14 mouse cellular contexts compared by ENCODE assay signal in genomic region chr13:19700733-19701442, GRCm38 (mm10). TPM values are rescaled to one million over a fixed set of nuclear protein-coding genes. Genes with fewer than 3 reads are reported as not detected.
A peak's percentile ranks its signal among the peaks of the same experiment; 100 is the strongest.
DNase-seq lines count a peak whose midpoint lies in the region; ATAC-seq and TF ChIP-seq lines count a peak whose summit lies in the region.
"Had no signal": no experiment of that assay in that cellular context is flagged by ENCODE, and none has a peak within 500 bp of the region (broad histone marks: within the 10 kb centered on the region; RNA-seq: fewer than 3 reads in every experiment).

No protein-coding gene starts in this region.

- H3K36me3 ChIP-seq in forebrain, embryonic 15.5 days = no peaks in the 10 kb centered on the region
- H3K36me3 ChIP-seq in forebrain, embryonic 12.5 days (replicated peaks) = no peaks in the 10 kb centered on the region
- H3K36me3 ChIP-seq: intestine, embryonic 15.5 days; limb, embryonic 15.5 days; midbrain, embryonic 12.5 days had no signal

- peaks cover 5% of the 10 kb centered on the region; the same call in 1 of the 2 replicates for H3K4me1 ChIP-seq in forebrain, embryonic 15.5 days
- H3K4me1 ChIP-seq in forebrain, embryonic 12.5 days = no peaks in the 10 kb centered on the region
- H3K4me1 ChIP-seq: intestine, embryonic 15.5 days; limb, embryonic 15.5 days; midbrain, embryonic 12.5 days had no signal

- no peak overlapping the region for H3K9ac ChIP-seq in forebrain, embryonic 15.5 days (replicated peaks)
- no peak overlapping the region for H3K9ac ChIP-seq in forebrain, embryonic 12.5 days
- H3K9ac ChIP-seq: intestine, embryonic 15.5 days; limb, embryonic 15.5 days; midbrain, embryonic 12.5 days had no signal

- no peak for DNase-seq in left cerebral cortex, adult 2 months (ENCODE audit: extremely low spot score in 1 of 2, low spot score in 2 of 2)
- DNase-seq in left cerebral cortex, postnatal 14 days (ENCODE audit: low spot score in 2 of 2) = no peak
- DNase-seq in NIH3T3 (ENCODE audit: low read depth) = peak; percentile 2
- DNase-seq in frontal cortex, postnatal 25 days (ENCODE audit: low spot score in 2 of 2) = no peak
- DNase-seq: thymus, adult 2 months had no signal

- H3K4me2 ChIP-seq in forebrain, embryonic 15.5 days (replicated peaks) = peak overlapping the region; percentile 36
- H3K4me2 ChIP-seq in forebrain, embryonic 12.5 days = no peak overlapping the region
- H3K4me2 ChIP-seq: intestine, embryonic 15.5 days; limb, embryonic 15.5 days; midbrain, embryonic 12.5 days had no signal

- peaks cover 2% of the 10 kb centered on the region; the same call in 1 of the 2 replicates for H3K27me3 ChIP-seq in forebrain, embryonic 15.5 days
- H3K27me3 ChIP-seq in forebrain, embryonic 12.5 days = peaks cover 6% of the 10 kb centered on the region; the same call in 1 of the 2 replicates
- H3K27me3 ChIP-seq: intestine, embryonic 15.5 days had no signal

- WGBS in forebrain, embryonic 15.5 days = 86% methylated on average over 4 of the region's 4 CpGs
- WGBS in forebrain, embryonic 12.5 days = 91% methylated on average over 4 of the region's 4 CpGs

- ATAC-seq in forebrain, embryonic 15.5 days (replicated peaks) = peak; percentile 60
- no peak for ATAC-seq in forebrain, embryonic 12.5 days (ENCODE audit: low FRiP score)
- peak; percentile 71 for ATAC-seq in megakaryocyte progenitor cell, adult 5-6 weeks (replicated peaks; ENCODE audit: poor library complexity)
- ATAC-seq in frontal cortex, adult (ENCODE audit: low TSS enrichment) = no peak
- ATAC-seq: intestine, embryonic 15.5 days had no signal

- H3K9me3 ChIP-seq in forebrain, embryonic 15.5 days = no peaks in the 10 kb centered on the region
- no peaks in the 10 kb centered on the region for H3K9me3 ChIP-seq in forebrain, embryonic 12.5 days
- H3K9me3 ChIP-seq: intestine, embryonic 15.5 days; limb, embryonic 15.5 days; midbrain, embryonic 12.5 days had no signal

- peak overlapping the region; percentile 14 for H3K4me3 ChIP-seq in forebrain, embryonic 15.5 days
- no peak overlapping the region for H3K4me3 ChIP-seq in forebrain, embryonic 12.5 days (replicated peaks)
- peak overlapping the region; percentile 13; the same call in 1 of the 2 replicates for H3K4me3 ChIP-seq in left cerebral cortex, adult 2 months
- H3K4me3 ChIP-seq: intestine, embryonic 15.5 days; limb, embryonic 15.5 days; midbrain, embryonic 12.5 days had no signal

- no peak for TF ChIP-seq CTCF in left cerebral cortex, adult 2 months (IDR thresholded peaks at IDR 0.05)

- no peak overlapping the region for H3K27ac ChIP-seq in forebrain, embryonic 15.5 days (replicated peaks)
- H3K27ac ChIP-seq in forebrain, embryonic 12.5 days = no peak overlapping the region
- H3K27ac ChIP-seq in left cerebral cortex, adult 2 months = no peak overlapping the region
- H3K27ac ChIP-seq: intestine, embryonic 15.5 days; limb, embryonic 15.5 days; midbrain, embryonic 12.5 days had no signal

- intact Hi-C loops in left cerebral cortex, adult 2 months (cut with DNase I) = no loop called here
- intact Hi-C loops in left cerebral cortex, postnatal 14 days (cut with DNase I) = loop anchor here (5.0 kb wide), 1 partner anchor 571 kb away; no protein-coding TSS in a partner anchor

RNA-seq across cellular contexts. Expression of gene Nme8, which starts 3.3 kb away (rescaled TPM):
- not detected in 2 replicates for polyA plus RNA-seq in forebrain, embryonic 15.5 days (2015; fragmentation: Nextera tagmentation; extraction: Ambion mirVana)
- polyA plus RNA-seq in forebrain, embryonic 12.5 days (2016; fragmentation: Nextera tagmentation; extraction: Ambion mirVana) = not detected in 2 replicates
- not detected for total RNA-seq in left cerebral cortex, adult 2 months (2021)
- total RNA-seq in left cerebral cortex, postnatal 14 days (2021) = not detected
- not detected in 2 replicates for total RNA-seq in megakaryocyte progenitor cell, adult 5-6 weeks (2015)
- not detected in 2 replicates for total RNA-seq in megakaryocyte progenitor cell, adult 5-6 weeks (2017)
- total RNA-seq: gastrocnemius, postnatal 36 days had no signal
- polyA plus RNA-seq: embryonic facial prominence, embryonic 14.5 days; intestine, embryonic 15.5 days; limb, embryonic 15.5 days; midbrain, embryonic 12.5 days; thymus, adult 2 months had no signal

Comparison
In these comparisons a context has a peak if more than half of its experiments do, and no peak if none do; other contexts are left out.
1. ATAC-seq: peak in forebrain, embryonic 15.5 days (single experiment) and megakaryocyte progenitor cell, adult 5-6 weeks (single experiment); none in forebrain, embryonic 12.5 days (single experiment) and frontal cortex, adult (single experiment).